Mouse (Mus musculus) hematopoietic stem cell, adult 5-6 weeks (primary cell): ENCODE data around the gene Ppat. TPM values are rescaled to one million over a fixed set of nuclear protein-coding genes. Genes with fewer than 3 reads are reported as not detected.

Experiments
- ATAC-seq, 2 experiments: fragments of 125-278 bp in 1 of 2; replicated peaks in 1 of 2; 2 replicates each; pipeline ENCODE4 v1.8.0; 2016 to 2017; ENCODE audit warnings: inconsistent platforms in 2 of 2, mild to moderate bottlenecking in 2 of 2, moderate number of reproducible peaks in 2 of 2, low read depth in 1 of 2, moderate TSS enrichment in 1 of 2; ENCODE audit not compliant: low FRiP score in 2 of 2, poor library complexity in 2 of 2, severe bottlenecking in 2 of 2, insufficient read depth in 1 of 2, low TSS enrichment in 1 of 2
- total RNA-seq: library from RNA; stranded (forward); fragments of 172-1452, 232-1000 nt; gene quantifications from 2 replicates; pipeline ENCODE4 v1.2.3, GENCODE M21; 2017

Ppat gene
- total RNA-seq, 1 experiment from 2014 or later = 95.1 TPM

DNA sequence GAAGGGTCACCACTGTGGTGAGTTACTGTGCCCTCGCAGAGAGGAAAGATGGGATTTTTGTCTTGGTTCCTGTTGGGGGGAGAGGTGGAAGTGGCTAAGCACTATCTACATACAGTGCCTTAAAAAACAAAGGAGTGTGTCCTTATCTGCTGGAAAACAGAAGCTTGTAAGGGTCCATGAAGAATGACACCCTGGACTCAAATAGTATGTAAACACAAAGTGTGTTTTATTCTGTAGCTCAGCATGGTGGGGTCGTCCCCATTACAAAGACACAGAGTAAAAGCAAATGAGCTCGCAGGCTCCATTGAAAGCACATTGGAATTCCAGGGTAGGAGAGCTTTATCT, 45.3 kb downstream of the Ppat start:
- ATAC-seq = no peak

DNA sequence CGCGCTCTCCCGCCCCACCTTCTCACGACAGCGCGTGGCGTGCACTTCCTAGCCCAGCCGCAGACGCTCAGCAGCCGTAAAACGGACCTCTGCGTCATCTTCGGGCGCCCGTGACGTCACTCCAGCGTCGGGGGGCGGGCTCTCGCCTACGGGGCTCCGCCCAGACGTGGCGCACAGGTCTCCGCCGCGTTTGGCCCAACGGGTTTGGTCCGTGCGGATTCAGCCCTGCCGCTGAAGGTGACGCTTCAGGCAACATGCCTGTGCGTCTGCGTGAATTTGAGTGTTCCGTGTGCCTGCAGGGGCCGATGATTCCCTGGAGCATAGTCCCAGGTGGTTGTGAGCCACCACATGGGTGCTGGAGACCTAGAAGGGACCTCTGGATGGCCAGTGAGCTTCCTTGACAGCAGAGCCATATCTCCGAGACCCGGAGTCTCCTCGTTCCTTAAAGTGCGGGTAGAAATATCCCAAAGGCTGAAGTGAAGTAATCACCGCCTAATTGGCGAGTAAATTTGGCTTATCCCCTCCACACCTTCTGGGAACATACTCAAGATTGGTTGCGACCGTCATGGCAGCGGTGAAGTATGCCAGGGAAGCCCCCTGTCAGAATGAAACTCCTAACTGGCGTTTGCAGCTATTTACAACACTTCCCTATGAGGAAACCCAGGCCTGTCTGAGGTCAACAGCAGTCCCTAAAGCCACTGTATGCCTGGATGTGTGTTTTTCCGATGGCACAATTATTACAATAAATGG, 45.8 kb downstream of the Ppat start, which contains the start of gene Aasdh:
Aasdh (minus strand) TSS at position 110 of the 750 bp plus-strand sequence.
- peak; percentile 89 to 94 for ATAC-seq

DNA sequence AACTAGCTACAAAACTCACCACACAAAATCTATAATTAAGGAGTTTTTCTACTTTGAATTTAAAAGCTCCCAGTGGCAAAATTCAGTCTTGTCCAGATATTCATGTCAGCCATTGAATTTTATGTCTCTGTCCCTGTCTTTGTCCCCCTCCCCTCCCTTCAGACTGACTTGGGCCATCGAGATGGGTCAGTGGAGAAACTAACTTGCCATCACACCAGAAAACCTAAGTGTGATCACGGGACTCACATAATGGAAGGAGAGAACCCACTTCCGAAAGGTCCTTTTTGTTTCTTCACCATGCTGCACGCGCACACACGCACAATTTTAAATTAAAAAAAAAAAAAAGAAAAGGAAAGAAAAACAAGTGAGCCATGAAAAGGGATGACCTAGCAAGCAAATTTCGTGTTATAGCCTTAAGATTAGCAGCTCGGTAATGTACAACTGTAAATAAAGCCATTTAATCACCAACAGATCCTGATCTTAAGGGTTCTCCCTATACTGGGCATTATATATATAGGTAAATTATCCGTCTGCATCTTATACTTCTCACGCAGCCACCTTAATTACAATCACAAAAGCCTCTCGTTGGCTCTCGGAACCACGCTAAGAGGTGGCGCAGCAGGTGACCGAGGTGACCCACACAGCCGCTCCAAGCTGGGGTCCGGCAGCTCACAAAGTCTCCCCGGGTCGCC, 46.5 kb downstream of the Ppat start:
- ATAC-seq = peak in 1 of 2 experiments; percentile 3; a peak in 1 of 4 replicates

DNA sequence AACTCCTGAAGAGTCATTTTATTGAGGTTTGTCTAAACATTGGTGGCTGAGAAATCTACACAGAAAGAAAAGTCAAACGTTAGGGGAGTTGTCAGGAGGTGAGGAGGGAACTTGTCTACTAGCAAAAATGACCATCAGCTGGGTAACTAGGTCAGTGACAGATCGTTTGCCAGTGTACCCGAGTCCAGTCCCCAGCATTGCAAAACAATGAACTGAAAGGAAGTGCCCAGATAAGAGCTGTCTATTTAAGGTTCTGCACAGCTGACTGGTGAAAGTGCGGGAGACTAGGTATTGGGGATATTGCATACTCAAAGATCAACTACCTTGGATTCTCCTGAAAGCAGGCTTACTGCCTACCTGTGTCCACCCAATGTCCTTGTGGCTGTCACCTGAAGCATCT, 49.2 kb downstream of the Ppat start:
- ATAC-seq = no peak

DNA sequence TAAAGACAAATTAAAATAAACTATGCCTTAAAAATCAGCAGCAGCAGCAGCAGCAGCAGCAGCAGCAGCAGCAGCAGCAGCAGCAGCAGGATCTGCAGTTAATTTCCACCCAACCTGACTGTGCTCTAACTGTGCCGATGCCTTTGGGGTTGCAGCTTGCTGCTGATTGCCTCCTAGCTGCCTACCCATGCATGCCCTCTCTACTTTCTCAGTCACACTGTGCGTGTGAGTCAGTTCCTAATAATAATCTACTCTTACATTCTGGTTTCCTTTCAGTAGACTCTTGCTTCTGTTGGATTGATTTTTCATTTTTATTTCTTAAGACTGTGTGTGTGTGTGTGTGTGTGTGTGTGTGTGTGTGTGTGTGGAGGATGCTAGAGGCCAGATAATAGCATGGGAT, 58.3 kb downstream of the Ppat start:
- no peak for ATAC-seq

DNA sequence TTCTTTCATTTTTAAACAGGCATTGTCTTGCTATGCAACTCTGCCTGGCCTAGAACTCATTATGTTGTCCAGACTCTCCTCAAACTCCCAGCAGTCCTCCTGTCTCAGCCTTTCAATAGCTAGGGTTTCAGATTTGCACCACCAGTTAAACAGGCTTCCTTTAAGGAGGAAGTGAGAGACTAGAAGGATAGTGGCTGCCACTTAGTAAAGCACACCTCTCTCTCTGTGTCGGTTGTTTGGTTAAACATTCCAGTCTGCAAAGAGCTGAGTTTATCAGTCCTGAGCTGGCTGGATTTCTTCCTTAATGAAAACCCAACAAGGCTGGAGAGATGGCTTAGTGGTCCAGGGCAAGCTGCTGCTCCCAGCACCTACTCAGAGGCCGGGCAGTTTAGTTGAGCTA, 58.8 kb downstream of the Ppat start:
- no peak for ATAC-seq

DNA sequence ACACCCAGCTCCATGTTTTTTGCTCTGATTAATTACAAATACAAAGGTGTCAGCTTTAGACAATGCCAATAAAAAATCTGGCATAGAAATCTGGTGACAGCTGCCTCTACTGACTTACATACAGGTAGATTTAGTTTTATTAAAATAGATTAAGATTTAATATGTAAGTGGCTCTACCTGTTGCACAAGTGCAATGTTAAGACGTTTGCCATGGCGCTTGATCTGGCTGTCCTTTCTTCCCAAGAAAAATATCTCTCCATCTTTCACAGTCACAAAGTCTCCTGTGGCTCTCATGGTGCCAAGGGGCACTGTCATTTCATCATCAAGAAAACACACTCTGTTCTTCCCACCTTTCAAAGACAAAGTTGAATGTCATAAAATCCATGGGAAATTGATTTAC, 64.4 kb downstream of the Ppat start:
- ATAC-seq = no peak

DNA sequence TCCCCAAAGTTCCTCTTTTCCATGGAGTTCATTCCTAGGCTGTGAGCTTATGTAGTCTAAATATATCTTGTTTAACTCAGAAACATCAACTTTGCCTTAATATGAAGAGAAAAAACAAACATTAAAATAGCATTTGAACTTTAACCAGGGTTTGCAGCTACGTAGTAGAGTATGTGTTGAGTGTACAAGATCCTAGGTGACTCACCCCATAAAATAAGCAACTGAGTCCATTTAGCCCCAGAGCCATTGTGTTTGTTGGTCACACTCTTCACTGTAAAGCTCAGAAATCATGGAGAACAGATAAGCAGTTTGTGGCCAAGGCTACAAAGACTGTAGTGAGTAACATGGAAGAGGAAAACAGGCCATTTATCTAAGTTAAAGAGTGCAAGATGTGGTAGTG, 67.3 kb downstream of the Ppat start:
- no peak for ATAC-seq

DNA sequence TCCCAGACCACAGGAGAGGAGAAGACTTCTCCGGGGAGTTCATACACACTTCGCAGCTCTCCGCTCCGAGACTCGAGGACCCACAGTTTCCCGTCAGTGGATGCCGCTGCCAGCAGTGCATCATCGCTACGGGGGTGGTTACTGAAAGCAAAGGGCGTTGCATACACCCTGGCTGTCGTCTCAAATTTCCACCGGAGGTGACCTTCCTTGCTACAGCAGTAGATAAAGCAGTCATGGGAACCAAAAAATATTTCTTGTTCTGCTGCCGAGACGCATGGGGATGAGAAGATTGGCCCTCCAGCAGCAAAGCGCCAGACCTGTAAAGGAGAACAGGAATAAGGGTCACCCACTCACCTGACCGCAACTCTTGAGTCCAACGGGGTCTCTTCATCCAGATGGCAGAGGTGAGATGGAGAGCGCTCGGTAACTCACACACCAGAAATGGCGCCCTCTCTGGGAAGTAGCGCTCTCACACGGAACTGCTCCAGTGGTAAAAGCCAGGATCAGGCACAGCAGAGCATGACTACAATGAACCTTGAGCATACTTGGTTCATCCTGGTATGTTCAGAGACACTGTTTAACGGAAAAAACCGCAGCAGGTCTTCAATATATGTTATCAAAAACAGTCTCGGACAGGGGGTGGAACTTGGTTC, 75.1 kb downstream of the Ppat start:
- ATAC-seq = no peak

DNA sequence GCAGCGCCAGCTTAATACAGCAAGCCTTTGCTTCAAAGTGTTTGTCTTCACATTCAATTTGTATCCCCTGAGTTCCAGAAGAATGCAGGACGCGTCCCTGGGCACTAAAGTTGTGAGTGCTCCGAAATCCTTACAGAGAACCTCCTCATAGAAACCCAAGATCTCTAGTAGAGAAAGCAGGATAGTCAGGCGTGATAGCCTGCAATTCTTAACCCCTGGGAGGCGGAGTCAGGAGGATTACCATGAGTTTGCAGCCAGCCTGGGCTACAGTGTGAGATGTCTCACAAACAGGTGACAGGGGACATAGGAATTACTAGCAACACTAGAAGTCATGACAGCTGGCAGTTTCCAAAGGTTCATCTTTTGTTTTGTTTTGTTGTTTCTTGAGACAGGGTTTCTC, 81.8 kb downstream of the Ppat start:
- no peak for ATAC-seq

DNA sequence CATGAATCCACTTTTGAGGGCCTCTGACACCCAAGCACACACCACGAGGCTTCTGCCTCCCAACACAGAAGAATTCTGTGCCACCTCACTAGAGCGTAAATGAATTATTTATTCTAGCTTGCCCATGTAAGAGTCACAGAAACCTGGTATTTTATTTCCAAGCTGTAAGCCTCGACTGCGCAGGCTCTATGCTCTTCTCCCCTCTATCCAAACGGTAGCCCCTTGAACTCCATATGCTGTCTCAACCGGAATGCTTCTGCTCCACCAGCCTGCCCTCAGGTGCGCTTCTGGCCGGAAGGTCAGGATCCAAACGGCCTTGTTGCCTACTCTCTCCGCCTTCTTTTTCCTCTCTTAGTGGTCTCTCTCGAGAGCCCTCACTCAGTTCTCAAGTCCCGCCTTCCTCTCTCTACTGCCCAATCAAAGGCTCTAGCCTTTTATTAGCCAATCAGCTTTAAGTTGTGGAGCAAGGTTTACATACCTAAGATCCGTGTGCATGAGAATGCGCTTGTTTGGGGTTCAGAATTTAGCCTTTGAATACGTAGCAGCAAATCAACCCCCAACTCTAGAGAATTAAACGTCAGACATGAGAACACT, 82.6 kb downstream of the Ppat start:
- peak; percentile 95 to 97 for ATAC-seq

DNA sequence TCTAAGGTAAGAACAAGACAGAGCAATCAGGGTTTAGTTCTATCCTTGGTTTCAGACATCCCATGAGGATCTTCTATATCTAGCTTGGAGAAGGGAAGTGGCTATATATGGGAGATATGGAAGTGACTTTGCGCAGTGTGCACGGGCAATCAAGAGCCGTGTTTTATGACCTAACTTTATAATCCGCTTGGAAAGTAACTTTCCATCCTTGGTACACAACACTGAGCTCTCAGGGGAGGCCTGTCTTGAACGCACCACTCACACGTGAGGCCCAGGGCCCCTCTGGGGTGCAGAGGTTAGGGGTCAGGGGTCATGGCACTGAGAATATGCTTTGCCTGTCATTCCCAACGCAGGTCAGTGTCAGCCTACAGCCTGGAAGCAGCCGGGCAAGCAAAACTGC, 84.6 kb downstream of the Ppat start:
- no peak for ATAC-seq

Other genes with a start within 250 kb of the Ppat start
- gene Aasdh, start 46.1 kb downstream of the Ppat start, total RNA-seq = 16.7 and 55.0 TPM in 2 replicates
- 452 and 581 TPM in 2 replicates for gene Paics, start 271 bp downstream of the Ppat start, total RNA-seq
- gene Srp72, start 23.1 kb upstream of the Ppat start, total RNA-seq = 130 and 142 TPM in 2 replicates
- gene Arl9, start 52.5 kb upstream of the Ppat start, total RNA-seq = not detected in 2 replicates
- not detected in 2 replicates for gene Thegl, start 64.4 kb upstream of the Ppat start, total RNA-seq
- 0.88 and 2.6 TPM in 2 replicates for gene Hopx, start 163.5 kb upstream of the Ppat start, total RNA-seq